Mouse (Mus musculus): ENCODE results near the gene Mex3a. TPM values are rescaled to one million over a fixed set of nuclear protein-coding genes. Genes with fewer than 3 reads are reported as not detected.

Gene Mex3a
- polyA plus RNA-seq, 1 experiment: 22.0 TPM

DNA sequence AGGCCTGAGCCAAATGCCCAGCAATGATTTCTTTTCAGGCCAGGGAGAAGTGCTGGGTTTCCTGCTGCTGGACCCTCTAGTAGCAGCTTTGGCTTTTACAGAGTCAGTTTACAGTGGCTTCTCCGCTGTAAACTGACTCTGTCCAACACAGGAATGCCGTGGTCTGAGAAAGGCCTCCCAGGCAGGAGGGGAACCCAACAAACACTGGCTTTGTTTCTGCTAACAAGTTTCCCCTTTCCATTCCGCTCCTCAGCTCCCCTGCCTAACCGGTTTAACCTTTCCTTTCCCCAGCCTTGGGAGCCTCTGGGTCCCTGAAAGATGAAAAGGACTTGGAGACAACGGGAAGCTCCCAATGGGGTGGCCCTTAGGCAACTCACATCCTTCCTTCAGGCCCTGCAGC, 58.1 kb downstream of the Mex3a start:
- H3K27me3 ChIP-seq (ENCODE audit: control insufficient read depth, insufficient read depth, low read length): no peaks in the 10 kb centered on the region
- peaks cover 34% of the 10 kb centered on the region for H3K36me3 ChIP-seq (ENCODE audit: control insufficient read depth, insufficient read depth, low read length)
- H3K4me3 ChIP-seq (ENCODE audit: control insufficient read depth, insufficient read depth, low read length): no peak overlapping the region
- H3K27ac ChIP-seq (ENCODE audit: control insufficient read depth, insufficient read depth, low read length): no peak overlapping the region
- no peak for DNase-seq
- peaks cover 12% of the 10 kb centered on the region for H3K4me1 ChIP-seq (replicated peaks; ENCODE audit: control insufficient read depth, insufficient read depth, low read length)
- WGBS: 80% methylated on average over 5 of the region's 5 CpGs
- TF ChIP-seq POLR2A (IDR thresholded peaks at IDR 0.05; ENCODE audit: control insufficient read depth, extremely low read depth, insufficient read depth, low read length, poor library complexity): no peak

Other genes starting within 250 kb of the Mex3a start
- gene Gm38392, start 245.2 kb upstream of the Mex3a start, polyA plus RNA-seq (2012; rRNA removed): 0.11 TPM in 1 of 2 replicates, not detected in the other
- 2.8 and 3.3 TPM in 2 replicates for gene Tsacc, start 235.4 kb upstream of the Mex3a start, polyA plus RNA-seq (2012; rRNA removed)
- 166 and 205 TPM in 2 replicates for gene Cct3, start 235.3 kb upstream of the Mex3a start, polyA plus RNA-seq (2012; rRNA removed)
- 201 and 237 TPM in 2 replicates for gene Glmp, start 207.4 kb upstream of the Mex3a start, polyA plus RNA-seq (2012; rRNA removed)
- gene Tmem79, start 196.2 kb upstream of the Mex3a start, polyA plus RNA-seq (2012; rRNA removed): 8.9 and 10.4 TPM in 2 replicates
- gene Smg5, start 196.1 kb upstream of the Mex3a start, polyA plus RNA-seq (2012; rRNA removed): 151 and 159 TPM in 2 replicates
- 1.2 and 2.0 TPM in 2 replicates for gene Paqr6, start 167.8 kb upstream of the Mex3a start, polyA plus RNA-seq (2012; rRNA removed)
- gene Bglap3, start 159.7 kb upstream of the Mex3a start, polyA plus RNA-seq (2012; rRNA removed): 1.2 and 2.6 TPM in 2 replicates
- gene Bglap2, start 153.7 kb upstream of the Mex3a start, polyA plus RNA-seq (2012; rRNA removed): 2.2 and 3.8 TPM in 2 replicates
- gene Bglap, start 147.9 kb upstream of the Mex3a start, polyA plus RNA-seq (2012; rRNA removed): 1.5 and 2.7 TPM in 2 replicates
- 138 and 151 TPM in 2 replicates for gene Pmf1, start 122.1 kb upstream of the Mex3a start, polyA plus RNA-seq (2012; rRNA removed)
- 30.8 and 32.5 TPM in 2 replicates for gene Slc25a44, start 107.3 kb upstream of the Mex3a start, polyA plus RNA-seq (2012; rRNA removed)
- gene Sema4a, start 71.2 kb upstream of the Mex3a start, polyA plus RNA-seq (2012; rRNA removed): 99.3 and 109 TPM in 2 replicates
- gene Lmna, start 22.4 kb upstream of the Mex3a start, polyA plus RNA-seq (2012; rRNA removed): 59.3 and 61.1 TPM in 2 replicates
- gene Rab25, start 15.9 kb downstream of the Mex3a start, polyA plus RNA-seq (2012; rRNA removed): 6.3 and 9.3 TPM in 2 replicates
- 128 and 141 TPM in 2 replicates for gene Lamtor2, start 20.7 kb downstream of the Mex3a start, polyA plus RNA-seq (2012; rRNA removed)
- 80.5 and 82.1 TPM in 2 replicates for gene Ubqln4, start 21.4 kb downstream of the Mex3a start, polyA plus RNA-seq (2012; rRNA removed)
- gene Ssr2, start 43.5 kb downstream of the Mex3a start, polyA plus RNA-seq (2012; rRNA removed): 196 and 206 TPM in 2 replicates
- 164 and 192 TPM in 2 replicates for gene Arhgef2, start 73.6 kb downstream of the Mex3a start, polyA plus RNA-seq (2012; rRNA removed)
- gene Rxfp4, start 120.7 kb downstream of the Mex3a start, polyA plus RNA-seq (2012; rRNA removed): not detected in 2 replicates
- gene Khdc4, start 153.4 kb downstream of the Mex3a start, polyA plus RNA-seq (2012; rRNA removed): 116 and 124 TPM in 2 replicates
- gene Rit1, start 184.4 kb downstream of the Mex3a start, polyA plus RNA-seq (2012; rRNA removed): 35.4 and 44.5 TPM in 2 replicates
- gene Syt11, start 242.8 kb downstream of the Mex3a start, polyA plus RNA-seq (2012; rRNA removed): 3.2 and 3.5 TPM in 2 replicates